Mouse (Mus musculus) embryonic fibroblast, embryonic 13.5 days (primary cell): ENCODE measurements at regions not wholly inside any gene's neighbourhood (a gene's known extent, or its start where the extent isn't known, plus 50 kb on each side); places are given as distances from the start of the nearest gene placed in this dataset.

Experiments
- CTCF ChIP-seq: IDR thresholded peaks from 2 replicates; pipeline ENCODE4 v1.5.1; 2011; ENCODE audit warnings: mild to moderate bottlenecking, control low read depth, low read length, moderate library complexity, borderline replicate concordance; ENCODE audit not compliant: insufficient read depth
- POLR2A ChIP-seq: IDR thresholded peaks from 2 replicates; pipeline ENCODE4 v1.6.1; 2011; ENCODE audit warnings: low read depth, mild to moderate bottlenecking, control low read depth, low read length, moderate library complexity

- TF ChIP-seq CTCF (no peak), POLR2A (no peak)
Measured at GRCm38 (mm10) chr11:40402249-40402648, 292.8 kb downstream of the Mat2b start.
